Comparison of ENCODE assay signal across 8 mouse cellular contexts in the genomic region with DNA sequence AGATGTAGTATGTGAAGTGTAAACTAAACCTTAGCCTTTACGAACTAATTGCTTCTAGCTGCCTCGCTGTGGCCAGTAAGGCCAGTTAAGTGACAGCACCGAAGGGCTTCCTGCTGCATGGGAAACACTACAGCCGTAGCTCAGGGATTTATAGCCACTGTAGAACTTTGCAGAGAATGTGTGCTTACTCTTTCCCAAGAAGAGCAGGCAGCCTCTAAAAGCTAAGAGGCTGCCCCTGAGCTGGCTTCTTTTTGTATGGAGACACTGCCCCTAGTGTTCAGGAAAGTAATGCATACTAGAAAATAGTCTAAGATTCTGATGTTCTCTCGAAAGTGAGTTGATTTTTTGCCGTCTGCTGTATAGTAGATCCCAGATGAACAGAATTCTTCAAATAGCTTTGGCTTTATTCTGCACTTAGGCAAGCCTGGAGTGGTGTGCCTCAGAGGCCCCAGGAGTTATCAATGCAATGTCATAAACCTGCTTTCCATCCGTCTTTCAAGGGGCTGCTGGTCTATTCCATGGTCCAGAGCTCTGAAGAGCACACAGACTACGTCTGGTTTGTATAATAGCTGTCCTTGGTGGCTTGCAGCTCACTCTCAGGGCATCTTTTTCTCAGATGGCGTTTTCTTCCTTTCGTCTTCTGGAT.
DNase-seq lines count a peak whose midpoint lies in the region; ATAC-seq and TF ChIP-seq lines count a peak whose summit lies in the region.

No protein-coding gene starts in this region.

- TF ChIP-seq POLR2A in embryonic fibroblast, embryonic 13.5 days (IDR thresholded peaks at IDR 0.05; ENCODE audit: low read depth, low read length) = no peak

- TF ChIP-seq CTCF in gastrocnemius, adult 2 months (IDR thresholded peaks at IDR 0.05) = peak; percentile 83
- TF ChIP-seq CTCF in embryonic fibroblast, embryonic 13.5 days (IDR thresholded peaks at IDR 0.05; ENCODE audit: borderline replicate concordance, insufficient read depth, low read length) = no peak
- TF ChIP-seq CTCF in intestine, postnatal 0 days (IDR thresholded peaks at IDR 0.05; ENCODE audit: low read depth) = peak; percentile 81

- no peak overlapping the region; the same call in 1 of the 2 replicates for H3K27ac ChIP-seq in gastrocnemius, adult 2 months
- peak overlapping the region; percentile 59 for H3K27ac ChIP-seq in embryonic fibroblast, embryonic 13.5 days (ENCODE audit: insufficient read depth, low read length)
- H3K27ac ChIP-seq in intestine, postnatal 0 days (ENCODE audit: low read depth, low read length) = no peak overlapping the region

- no peak overlapping the region for H3K9ac ChIP-seq in intestine, postnatal 0 days (ENCODE audit: low read depth, low read length)

- H3K9me3 ChIP-seq in intestine, postnatal 0 days (ENCODE audit: control insufficient read depth) = no peaks in the 10 kb centered on the region
- H3K9me3 ChIP-seq in megakaryocyte, embryonic 14.5 days = no peaks in the 10 kb centered on the region

- DNase-seq in gastrocnemius, adult 2 months = no peak
- DNase-seq in gastrocnemius, postnatal 14 days = no peak
- peak; percentile 8 for DNase-seq in MN1 (ENCODE audit: low spot score)
- DNase-seq in spleen, postnatal 10 days (ENCODE audit: low spot score in 2 of 2) = no peak

- H3K36me3 ChIP-seq in intestine, postnatal 0 days (ENCODE audit: control insufficient read depth, insufficient read depth) = no peaks in the 10 kb centered on the region
- peaks cover 64% of the 10 kb centered on the region for H3K36me3 ChIP-seq in megakaryocyte, embryonic 14.5 days (replicated peaks; ENCODE audit: low read length)

- H3K4me3 ChIP-seq in gastrocnemius, adult 2 months = no peak overlapping the region
- no peak overlapping the region for H3K4me3 ChIP-seq in embryonic fibroblast, embryonic 13.5 days (ENCODE audit: insufficient read depth, low read length)
- no peak overlapping the region for H3K4me3 ChIP-seq in intestine, postnatal 0 days (ENCODE audit: low read depth, low read length)
- H3K4me3 ChIP-seq in megakaryocyte, embryonic 14.5 days (replicated peaks) = peak overlapping the region; percentile 38

- peak; percentile 19; the same call in 1 of the 2 replicates for ATAC-seq in intestine, postnatal 0 days
- ATAC-seq in CD4-positive, CD25-positive, alpha-beta regulatory T cell, adult 4 months = no peak

- H3K4me1 ChIP-seq in embryonic fibroblast, embryonic 13.5 days (ENCODE audit: control insufficient read depth, insufficient read depth, low read length) = peaks cover 6% of the 10 kb centered on the region
- no peaks in the 10 kb centered on the region for H3K4me1 ChIP-seq in intestine, postnatal 0 days (replicated peaks; ENCODE audit: control insufficient read depth, insufficient read depth, low read length)
- peaks cover 86% of the 10 kb centered on the region for H3K4me1 ChIP-seq in megakaryocyte, embryonic 14.5 days

- no peaks in the 10 kb centered on the region for H3K27me3 ChIP-seq in intestine, postnatal 0 days (replicated peaks; ENCODE audit: control insufficient read depth, insufficient read depth, low read length)
- H3K27me3 ChIP-seq in megakaryocyte, embryonic 14.5 days (replicated peaks) = no peaks in the 10 kb centered on the region

- intact Hi-C loops in gastrocnemius, adult 2 months (cut with DNase I) = loop anchor here (1.0 to 5.0 kb wide), 2 partner anchors 80 to 276 kb away; a partner anchor contains a TSS
- intact Hi-C loops in gastrocnemius, postnatal 14 days (cut with DNase I; ENCODE audit: low total_unique reads) = no loop called here

- 27% methylated on average over 10 of the region's 10 CpGs for WGBS in intestine, postnatal 0 days

- H3K4me2 ChIP-seq in intestine, postnatal 0 days (replicated peaks; ENCODE audit: low read depth) = no peak overlapping the region
